Comparison of ENCODE assay signal across 14 mouse cellular contexts in genomic region chr16:8008966-8009365, GRCm38 (mm10).
DNase-seq lines count a peak whose midpoint lies in the region; ATAC-seq and TF ChIP-seq lines count a peak whose summit lies in the region.
"Had no signal": no experiment of that assay in that cellular context is flagged by ENCODE, and none has a peak within 500 bp of the region (broad histone marks: within the 10 kb centered on the region; RNA-seq: fewer than 3 reads in every experiment).

No protein-coding gene starts in this region.

- H3K27ac ChIP-seq in layer of hippocampus, adult 2 months: peak overlapping the region; percentile 69
- H3K27ac ChIP-seq: embryonic facial prominence, embryonic 12.5 days; kidney, embryonic 15.5 days; neural tube, embryonic 13.5 days had no signal

- ATAC-seq in frontal cortex, adult (ENCODE audit: low TSS enrichment): peak; percentile 94
- ATAC-seq in megakaryocyte-erythroid progenitor cell, adult 5-6 weeks (replicated peaks; ENCODE audit: low FRiP score, low TSS enrichment, poor library complexity, severe bottlenecking): no peak
- no peak for ATAC-seq in inflammation-experienced regulatory T-cells, adult 6 months
- ATAC-seq: forebrain, postnatal 0 days had no signal

- intact Hi-C loops in left cerebral cortex, postnatal 36 days (cut with DNase I): no loop called here

- H3K4me3 ChIP-seq in layer of hippocampus, adult 2 months: no peak overlapping the region
- H3K4me3 ChIP-seq: embryonic facial prominence, embryonic 12.5 days; kidney, embryonic 15.5 days; neural tube, embryonic 13.5 days had no signal

- TF ChIP-seq CTCF in layer of hippocampus, adult 2 months (conservative IDR thresholded peaks at IDR 0.05): no peak

- DNase-seq in layer of hippocampus, adult 2 months (ENCODE audit: low spot score in 2 of 2): peak; percentile 43 to 76
- no peak for DNase-seq in layer of hippocampus, postnatal 25 days (ENCODE audit: extremely low spot score in 1 of 2, low spot score in 1 of 2)
- DNase-seq in brain, adult 2 months (ENCODE audit: low read depth, low spot score): peak; percentile 93
- peak; percentile 71 to 72 for DNase-seq in left cerebral cortex, postnatal 36 days (ENCODE audit: low spot score in 2 of 2)
- DNase-seq: cerebellum, adult 11 months; forebrain, postnatal 0 days; midbrain, embryonic 14.5 days; spleen, adult 18-20 months had no signal

Comparison
In these comparisons a context has a peak if more than half of its experiments do, and no peak if none do; other contexts are left out.
1. DNase-seq: peak in layer of hippocampus, adult 2 months (2 of 2), brain, adult 2 months (single experiment) and left cerebral cortex, postnatal 36 days (2 of 2); none in layer of hippocampus, postnatal 25 days (0 of 2).